ENCODE assay signal across 13 mouse cellular contexts in genomic region chr13:94875396-94875880, GRCm38 (mm10). TPM values are rescaled to one million over a fixed set of nuclear protein-coding genes. Genes with fewer than 3 reads are reported as not detected.
DNase-seq lines count a peak whose midpoint lies in the region; ATAC-seq lines count a peak whose summit lies in the region.
"Had no signal": no experiment of that assay in that cellular context is flagged by ENCODE, and none has a peak within 500 bp of the region (broad histone marks: within the 10 kb centered on the region; RNA-seq: fewer than 3 reads in every experiment).

Otp (plus strand) TSS chr13:94875602.

- H3K4me1 ChIP-seq in hindbrain, embryonic 10.5 days (replicated peaks): peaks cover 19% of the 10 kb centered on the region
- no peaks in the 10 kb centered on the region; the same call in 1 of the 2 replicates for H3K4me1 ChIP-seq in midbrain, embryonic 15.5 days

- under 1% methylated on average over 30 of the region's 30 CpGs for WGBS in hindbrain, embryonic 10.5 days
- under 1% methylated on average over 30 of the region's 30 CpGs for WGBS in midbrain, embryonic 15.5 days

- peaks cover 100% of the 10 kb centered on the region for H3K27me3 ChIP-seq in hindbrain, embryonic 10.5 days (ENCODE audit: insufficient read depth, poor library complexity, severe bottlenecking)
- H3K27me3 ChIP-seq in midbrain, embryonic 15.5 days (replicated peaks): peaks cover 69% of the 10 kb centered on the region

- peak; percentile 48 for ATAC-seq in midbrain, embryonic 15.5 days (replicated peaks)
- ATAC-seq: Patski had no signal

- no peak within 1 kb of the TSS; the same call in 1 of the 2 replicates for H3K4me2 ChIP-seq in midbrain, embryonic 15.5 days
- H3K4me2 ChIP-seq: limb, embryonic 15.5 days had no signal

- no peak within 1 kb of the TSS for H3K9ac ChIP-seq in midbrain, embryonic 15.5 days
- H3K9ac ChIP-seq: limb, embryonic 15.5 days had no signal

- DNase-seq in cerebellum, postnatal 10 days: peak; percentile 20 to 33
- DNase-seq in cerebellum, adult 8-10 months: no peak
- peak; percentile 63 for DNase-seq in ZHBTc4 (ENCODE audit: low read depth, low spot score)
- DNase-seq in hindbrain, embryonic 10.5 days (ENCODE audit: low spot score): peak; percentile 77
- DNase-seq in layer of hippocampus, adult 11-12 months (ENCODE audit: low spot score): no peak
- no peak for DNase-seq in spleen, adult 18-20 months
- no peak for DNase-seq in heart, adult 11 months
- DNase-seq: kidney, postnatal 14 days had no signal

- no peaks in the 10 kb centered on the region for H3K36me3 ChIP-seq in hindbrain, embryonic 10.5 days
- no peaks in the 10 kb centered on the region for H3K36me3 ChIP-seq in midbrain, embryonic 15.5 days (replicated peaks)
- H3K36me3 ChIP-seq: limb, embryonic 15.5 days had no signal

- H3K9me3 ChIP-seq in hindbrain, embryonic 10.5 days: no peaks in the 10 kb centered on the region
- no peaks in the 10 kb centered on the region for H3K9me3 ChIP-seq in midbrain, embryonic 15.5 days
- H3K9me3 ChIP-seq: limb, embryonic 15.5 days had no signal

- H3K4me3 ChIP-seq in hindbrain, embryonic 10.5 days: peak within 1 kb of the TSS; percentile 36
- H3K4me3 ChIP-seq in midbrain, embryonic 15.5 days: 0 out of 2 replicates have a peak within 1 kb of the TSS, but pooled peaks have one; percentile 9
- H3K4me3 ChIP-seq: limb, embryonic 15.5 days had no signal

- H3K27ac ChIP-seq in hindbrain, embryonic 10.5 days: peak within 1 kb of the TSS; percentile 53
- no peak within 1 kb of the TSS for H3K27ac ChIP-seq in midbrain, embryonic 15.5 days
- H3K27ac ChIP-seq: limb, embryonic 15.5 days; macrophage had no signal

RNA-seq across cellular contexts. Expression of gene Otp, which starts in this region (rescaled TPM):
- polyA plus RNA-seq in hindbrain, embryonic 10.5 days (2016; fragmentation: Nextera tagmentation; extraction: Ambion mirVana): 2.2 and 4.0 TPM in 2 replicates
- polyA plus RNA-seq in midbrain, embryonic 15.5 days (2015; fragmentation: Nextera tagmentation; extraction: Ambion mirVana): 2.3 and 4.7 TPM in 2 replicates
- polyA plus RNA-seq: heart, postnatal 0 days; limb, embryonic 15.5 days; macrophage; Patski had no signal

Comparison
In these comparisons a context has a peak if more than half of its experiments do, and no peak if none do; other contexts are left out.
1. DNase-seq: peak in cerebellum, postnatal 10 days (2 of 2), ZHBTc4 (single experiment) and hindbrain, embryonic 10.5 days (single experiment); none in cerebellum, adult 8-10 months (single experiment), layer of hippocampus, adult 11-12 months (single experiment), spleen, adult 18-20 months (0 of 2) and heart, adult 11 months (single experiment).